Mouse (Mus musculus): ENCODE data around the gene Ncoa5. TPM values are rescaled to one million over a fixed set of nuclear protein-coding genes. Genes with fewer than 3 reads are reported as not detected.
A peak's percentile ranks its signal among the peaks of the same experiment; 100 is the strongest.

The Ncoa5 gene
- polyA plus RNA-seq, 1 experiment from 2014 or later: 11.9 TPM

DNA sequence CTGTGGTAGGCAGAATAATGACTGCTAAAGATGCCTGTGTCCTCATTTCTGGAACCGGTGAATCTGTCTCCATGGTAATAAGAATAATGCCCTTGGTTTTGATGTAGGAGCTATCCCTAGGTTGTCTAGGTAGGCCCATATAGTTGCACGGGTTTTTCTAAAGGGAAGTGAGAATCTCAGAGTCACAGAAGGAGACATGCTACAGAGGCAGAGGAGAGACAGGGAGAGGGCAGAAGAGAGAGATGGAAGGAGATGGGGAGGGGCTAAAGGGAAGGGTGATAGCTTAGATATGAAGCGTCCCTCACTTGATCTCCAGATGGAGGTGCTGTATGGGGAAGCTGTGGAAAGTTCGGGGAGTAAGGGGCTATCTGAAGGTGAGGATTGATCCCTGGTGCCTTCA lies 2.7 kb upstream of the Ncoa5 start:
- 60% methylated on average over 4 of the region's 4 CpGs for WGBS
- no peak overlapping the region for H3K4me3 ChIP-seq (ENCODE audit: low read depth, low read length)
- no peaks in the 10 kb centered on the region for H3K9me3 ChIP-seq (ENCODE audit: control insufficient read depth)
- no peak for TF ChIP-seq CTCF (IDR thresholded peaks at IDR 0.05; ENCODE audit: low read depth)
- no peak overlapping the region for H3K4me2 ChIP-seq (replicated peaks; ENCODE audit: low read depth)
- no peaks in the 10 kb centered on the region for H3K27me3 ChIP-seq (replicated peaks; ENCODE audit: control insufficient read depth, insufficient read depth, low read length)
- no peak for ATAC-seq
- H3K9ac ChIP-seq (ENCODE audit: low read depth, low read length): no peak overlapping the region
- no peak overlapping the region for H3K27ac ChIP-seq (ENCODE audit: low read depth, low read length)
- H3K4me1 ChIP-seq (replicated peaks; ENCODE audit: control insufficient read depth, insufficient read depth, low read length): 0 out of 2 replicates have a peak, but pooled peaks cover 1% of the 10 kb centered on the region
- no peaks in the 10 kb centered on the region for H3K36me3 ChIP-seq (ENCODE audit: control insufficient read depth, insufficient read depth)

DNA sequence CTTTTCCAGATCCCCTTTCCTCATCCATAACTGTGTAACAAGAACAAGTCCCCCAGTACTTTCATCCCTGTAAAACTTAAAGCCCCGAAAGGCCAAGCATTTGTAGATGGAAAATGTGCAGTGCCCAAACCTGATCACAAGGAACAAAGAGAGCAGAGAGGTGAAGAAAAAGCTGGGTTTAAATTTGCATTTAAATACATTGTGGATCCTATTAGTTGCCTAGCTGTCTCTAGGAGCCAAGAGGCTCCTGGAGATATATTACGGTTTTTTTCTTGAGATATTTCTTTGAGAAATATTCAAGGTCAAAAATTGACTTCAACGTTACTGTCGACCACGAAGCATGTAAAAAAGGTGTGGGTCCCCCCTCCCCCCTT lies 378 bp upstream of the Ncoa5 start:
- H3K27ac ChIP-seq (ENCODE audit: low read depth, low read length): no peak overlapping the region
- TF ChIP-seq CTCF (IDR thresholded peaks at IDR 0.05; ENCODE audit: low read depth): no peak
- H3K9me3 ChIP-seq (ENCODE audit: control insufficient read depth): no peaks in the 10 kb centered on the region
- H3K4me2 ChIP-seq (replicated peaks; ENCODE audit: low read depth): peak overlapping the region; percentile 81
- H3K27me3 ChIP-seq (replicated peaks; ENCODE audit: control insufficient read depth, insufficient read depth, low read length): no peaks in the 10 kb centered on the region
- H3K4me3 ChIP-seq (ENCODE audit: low read depth, low read length): peak overlapping the region; percentile 85
- no peak for ATAC-seq
- WGBS: 47% methylated on average over 5 of the region's 5 CpGs
- 0 out of 2 replicates have a peak, but pooled peaks cover 2% of the 10 kb centered on the region for H3K4me1 ChIP-seq (replicated peaks; ENCODE audit: control insufficient read depth, insufficient read depth, low read length)
- no peak overlapping the region for H3K9ac ChIP-seq (ENCODE audit: low read depth, low read length)
- no peaks in the 10 kb centered on the region for H3K36me3 ChIP-seq (ENCODE audit: control insufficient read depth, insufficient read depth)

DNA sequence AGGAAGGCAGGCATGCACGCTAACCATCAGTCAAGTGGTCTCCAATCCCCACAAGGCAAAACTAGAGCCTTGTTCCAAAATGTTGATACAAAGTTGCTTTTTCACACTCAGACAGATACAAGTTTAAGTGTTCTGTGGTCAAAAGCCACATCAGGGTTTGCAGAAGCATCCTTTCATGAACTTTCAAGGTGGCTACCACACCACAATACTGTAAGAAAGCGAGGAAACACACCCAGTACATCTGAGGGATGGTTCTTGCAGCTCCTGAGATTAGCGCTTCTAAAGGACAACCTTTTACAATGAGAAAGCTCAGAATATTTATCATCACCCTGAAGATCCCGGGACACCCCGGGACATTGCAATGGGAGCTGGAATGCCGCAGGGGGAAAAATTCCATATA lies 1.4 kb downstream of the Ncoa5 start:
- no peaks in the 10 kb centered on the region for H3K9me3 ChIP-seq (ENCODE audit: control insufficient read depth)
- H3K4me1 ChIP-seq (replicated peaks; ENCODE audit: control insufficient read depth, insufficient read depth, low read length): 0 out of 2 replicates have a peak, but pooled peaks cover 2% of the 10 kb centered on the region
- ATAC-seq: no peak
- H3K9ac ChIP-seq (ENCODE audit: low read depth, low read length): peak overlapping the region; percentile 86; the same call in 1 of the 2 replicates
- 28% methylated on average over 6 of the region's 6 CpGs for WGBS
- peak overlapping the region; percentile 85 for H3K4me3 ChIP-seq (ENCODE audit: low read depth, low read length)
- TF ChIP-seq CTCF (IDR thresholded peaks at IDR 0.05; ENCODE audit: low read depth): no peak
- H3K27ac ChIP-seq (ENCODE audit: low read depth, low read length): no peak overlapping the region
- H3K36me3 ChIP-seq (ENCODE audit: control insufficient read depth, insufficient read depth): no peaks in the 10 kb centered on the region
- H3K27me3 ChIP-seq (replicated peaks; ENCODE audit: control insufficient read depth, insufficient read depth, low read length): no peaks in the 10 kb centered on the region
- peak overlapping the region; percentile 81 for H3K4me2 ChIP-seq (replicated peaks; ENCODE audit: low read depth)

DNA sequence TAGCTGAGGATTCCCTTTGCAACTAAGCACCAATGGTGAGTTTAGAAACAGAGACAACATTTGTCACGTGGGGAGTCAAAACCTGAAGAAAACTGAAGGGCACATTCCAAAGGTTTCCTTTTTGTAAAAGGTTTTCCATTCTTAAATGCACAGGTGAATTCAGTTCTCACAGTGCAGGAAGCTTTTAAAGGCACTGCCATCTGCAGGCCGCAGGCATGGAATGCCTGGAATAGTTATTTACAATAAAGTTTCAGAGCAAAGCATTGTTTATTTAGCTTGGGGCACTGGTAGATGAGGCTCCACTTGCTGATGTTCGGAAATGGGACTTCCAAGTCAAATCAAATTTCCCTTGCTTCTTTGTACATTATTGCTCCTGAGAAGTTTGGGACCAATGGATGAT lies 2.1 kb downstream of the Ncoa5 start:
- 0 out of 2 replicates have a peak, but pooled peaks cover 2% of the 10 kb centered on the region for H3K4me1 ChIP-seq (replicated peaks; ENCODE audit: control insufficient read depth, insufficient read depth, low read length)
- 32% methylated on average over 3 of the region's 3 CpGs for WGBS
- H3K4me3 ChIP-seq (ENCODE audit: low read depth, low read length): no peak overlapping the region
- TF ChIP-seq CTCF (IDR thresholded peaks at IDR 0.05; ENCODE audit: low read depth): peak; percentile 59
- ATAC-seq: no peak
- no peaks in the 10 kb centered on the region for H3K36me3 ChIP-seq (ENCODE audit: control insufficient read depth, insufficient read depth)
- no peak overlapping the region for H3K9ac ChIP-seq (ENCODE audit: low read depth, low read length)
- H3K27me3 ChIP-seq (replicated peaks; ENCODE audit: control insufficient read depth, insufficient read depth, low read length): no peaks in the 10 kb centered on the region
- H3K27ac ChIP-seq (ENCODE audit: low read depth, low read length): no peak overlapping the region
- H3K4me2 ChIP-seq (replicated peaks; ENCODE audit: low read depth): no peak overlapping the region
- no peaks in the 10 kb centered on the region for H3K9me3 ChIP-seq (ENCODE audit: control insufficient read depth)

DNA sequence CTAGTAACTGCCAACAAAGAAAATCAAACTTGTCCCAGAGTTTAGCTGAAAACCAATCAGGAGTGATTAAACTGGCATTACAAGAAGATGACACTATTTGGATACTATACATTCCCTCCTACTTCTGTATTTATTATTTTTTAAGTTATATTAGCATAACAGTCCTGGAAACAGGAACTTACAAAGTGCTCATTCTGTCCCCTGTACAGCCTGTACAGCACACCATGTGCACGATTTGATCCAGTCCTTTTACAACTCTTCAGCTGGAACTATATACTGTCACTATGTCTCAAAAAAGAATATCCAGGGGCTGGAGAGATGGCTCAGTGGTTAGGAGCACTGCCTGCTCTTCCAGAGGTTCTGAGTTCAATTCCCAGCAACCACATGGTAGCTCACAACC lies 7.5 kb downstream of the Ncoa5 start:
- Histone ChIP-seq H3K4me1 (replicated peaks; ENCODE audit: control insufficient read depth, insufficient read depth, low read length) (no peaks in the 10 kb centered on the region), H3K9me3 (ENCODE audit: control insufficient read depth) (no peaks in the 10 kb centered on the region), H3K4me2 (replicated peaks; ENCODE audit: low read depth) (no peak overlapping the region), H3K36me3 (ENCODE audit: control insufficient read depth, insufficient read depth) (no peaks in the 10 kb centered on the region; the same call in 1 of the 2 replicates), H3K4me3 (ENCODE audit: low read depth, low read length) (no peak overlapping the region), H3K9ac (ENCODE audit: low read depth, low read length) (no peak overlapping the region), H3K27me3 (replicated peaks; ENCODE audit: control insufficient read depth, insufficient read depth, low read length) (no peaks in the 10 kb centered on the region), H3K27ac (ENCODE audit: low read depth, low read length) (no peak overlapping the region)
- no peak for ATAC-seq
- 40% methylated on average over 1 of the region's 1 CpGs for WGBS
- TF ChIP-seq CTCF (IDR thresholded peaks at IDR 0.05; ENCODE audit: low read depth): no peak

DNA sequence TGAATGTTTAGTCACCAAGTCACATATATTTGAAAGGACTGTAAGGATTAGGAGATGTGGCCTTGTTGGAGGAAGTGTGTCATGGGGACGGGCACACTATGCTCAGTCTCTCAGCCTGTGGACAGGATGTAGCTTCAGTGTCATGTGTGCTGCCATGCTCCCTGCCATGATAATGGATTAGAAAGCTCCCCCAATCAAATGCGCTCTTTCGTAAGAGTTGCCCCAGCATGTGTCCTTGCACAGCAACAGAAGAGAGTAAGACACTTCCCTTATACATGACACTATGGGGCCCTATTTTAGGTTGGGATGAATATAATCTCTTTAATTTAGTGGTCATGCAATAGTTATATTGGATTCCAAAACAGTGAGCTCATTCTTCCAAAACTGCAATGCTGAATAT lies 14.2 kb downstream of the Ncoa5 start:
- H3K27ac ChIP-seq (ENCODE audit: low read depth, low read length): no peak overlapping the region
- H3K27me3 ChIP-seq (replicated peaks; ENCODE audit: control insufficient read depth, insufficient read depth, low read length): no peaks in the 10 kb centered on the region
- no peak overlapping the region for H3K4me2 ChIP-seq (replicated peaks; ENCODE audit: low read depth)
- 81% methylated on average over 3 of the region's 3 CpGs for WGBS
- TF ChIP-seq CTCF (IDR thresholded peaks at IDR 0.05; ENCODE audit: low read depth): no peak
- no peak overlapping the region for H3K9ac ChIP-seq (ENCODE audit: low read depth, low read length)
- no peak overlapping the region for H3K4me3 ChIP-seq (ENCODE audit: low read depth, low read length)
- ATAC-seq: no peak
- H3K4me1 ChIP-seq (replicated peaks; ENCODE audit: control insufficient read depth, insufficient read depth, low read length): no peaks in the 10 kb centered on the region
- no peaks in the 10 kb centered on the region for H3K9me3 ChIP-seq (ENCODE audit: control insufficient read depth)
- H3K36me3 ChIP-seq (ENCODE audit: control insufficient read depth, insufficient read depth): peaks cover 5% of the 10 kb centered on the region

DNA sequence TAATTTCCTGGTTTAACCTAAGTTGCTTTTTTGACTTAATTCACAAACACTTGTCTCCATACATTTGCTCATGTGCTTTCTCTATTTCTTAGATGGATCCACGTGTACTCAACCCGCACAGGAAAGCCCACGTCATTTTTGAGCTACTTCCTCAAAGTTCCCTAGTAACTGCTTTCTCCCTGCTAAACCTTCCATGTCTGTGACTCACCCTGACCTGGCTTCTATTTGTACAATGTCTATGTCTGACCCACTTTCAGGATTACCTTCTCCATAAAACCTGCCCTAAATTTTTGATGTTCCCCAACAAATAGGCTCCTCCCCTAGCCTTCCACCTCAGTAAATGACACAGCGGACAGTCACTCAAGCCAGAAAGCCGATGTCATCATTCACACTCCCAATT lies 19.7 kb downstream of the Ncoa5 start:
- H3K4me2 ChIP-seq (replicated peaks; ENCODE audit: low read depth): no peak overlapping the region
- no peaks in the 10 kb centered on the region for H3K9me3 ChIP-seq (ENCODE audit: control insufficient read depth)
- no peaks in the 10 kb centered on the region for H3K4me1 ChIP-seq (replicated peaks; ENCODE audit: control insufficient read depth, insufficient read depth, low read length)
- WGBS: 82% methylated on average over 5 of the region's 5 CpGs
- H3K27ac ChIP-seq (ENCODE audit: low read depth, low read length): no peak overlapping the region
- H3K4me3 ChIP-seq (ENCODE audit: low read depth, low read length): no peak overlapping the region
- no peak overlapping the region for H3K9ac ChIP-seq (ENCODE audit: low read depth, low read length)
- H3K27me3 ChIP-seq (replicated peaks; ENCODE audit: control insufficient read depth, insufficient read depth, low read length): no peaks in the 10 kb centered on the region
- peaks cover 22% of the 10 kb centered on the region for H3K36me3 ChIP-seq (ENCODE audit: control insufficient read depth, insufficient read depth)
- no peak for TF ChIP-seq CTCF (IDR thresholded peaks at IDR 0.05; ENCODE audit: low read depth)
- ATAC-seq: no peak

All from intestine, postnatal 0 days (tissue).